Mouse (Mus musculus) liver, embryonic 16.5 days (tissue): ENCODE measurements around the gene Syap1. TPM values are rescaled to one million over a fixed set of nuclear protein-coding genes. Genes with fewer than 3 reads are reported as not detected.
A peak's percentile ranks its signal among the peaks of the same experiment; 100 is the strongest.
"Not testable (repeated sequence)": the region's sequence is repeated elsewhere in the genome, so short reads cannot be mapped to it uniquely, and the experiment has no call there.

Experiments used
- ATAC-seq: fragments of 200-750 bp; cut with Nextera tagmentation; 2 replicates; pipeline ENCODE4 v1.8.0; 2017; ENCODE audit warnings: low read depth, mild to moderate bottlenecking, moderate number of reproducible peaks, moderate library complexity
- H3K27ac ChIP-seq: fragments of 300-500 bp; sonication (generic); 2 replicates; pipeline ENCODE4 v1.5.1; 2014; ENCODE audit warnings: mild to moderate bottlenecking, low read length
- H3K27me3 ChIP-seq: fragments of 300-500 bp; sonication (generic); 2 replicates; pipeline ENCODE4 v1.6.1; 2014; ENCODE audit warnings: low read depth, low read length, mixed read lengths; ENCODE audit not compliant: control insufficient read depth, insufficient read depth
- H3K36me3 ChIP-seq: fragments of 300-500 bp; sonication (generic); 2 replicates; pipeline ENCODE4 v1.6.1; 2014; ENCODE audit warnings: mild to moderate bottlenecking; ENCODE audit not compliant: control insufficient read depth, insufficient read depth
- H3K4me1 ChIP-seq: fragments of 300-500 bp; sonication (generic); 2 replicates; pipeline ENCODE4 v1.6.1; 2014; ENCODE audit warnings: low read depth, low read length, mixed read lengths; ENCODE audit not compliant: control insufficient read depth
- H3K4me2 ChIP-seq: fragments of 300-500 bp; sonication (generic); 2 replicates; pipeline ENCODE4 v1.6.1; 2014; ENCODE audit warnings: low read depth, low read length, mixed read lengths
- H3K4me3 ChIP-seq: fragments of 300-500 bp; sonication (generic); 2 replicates; pipeline ENCODE4 v1.5.1; 2014; ENCODE audit warnings: low read depth, mild to moderate bottlenecking, low read length
- H3K9ac ChIP-seq: fragments of 300-500 bp; sonication (generic); 2 replicates; pipeline ENCODE4 v1.6.1; 2014; ENCODE audit warnings: low read depth, low read length
- H3K9me3 ChIP-seq: fragments of 300-500 bp; sonication (generic); replicated peaks from 2 replicates; pipeline ENCODE4 v1.6.1; 2016; ENCODE audit warnings: low read length; ENCODE audit not compliant: control insufficient read depth
- WGBS: fragments of 180-500 bp; shearing (Covaris S2); extraction: QIAGEN DNeasy Blood & Tissue Kit; methylation state at CpG from one replicate; pipeline ENCODE4 v1.1.7; 2014; ENCODE audit not compliant: insufficient replicate concordance; 5-methylcytosine and 5-hydroxymethylcytosine counted together
- polyA plus RNA-seq: library from polyadenylated mRNA; unstranded; fragments of >200 nt; fragmentation: Nextera tagmentation; extraction: Ambion mirVana; gene quantifications from 2 replicates; pipeline ENCODE4 v1.2.1, GENCODE M21; 2015

Syap1 gene
- polyA plus RNA-seq, 1 experiment from 2014 or later, result 12.3 TPM

DNA sequence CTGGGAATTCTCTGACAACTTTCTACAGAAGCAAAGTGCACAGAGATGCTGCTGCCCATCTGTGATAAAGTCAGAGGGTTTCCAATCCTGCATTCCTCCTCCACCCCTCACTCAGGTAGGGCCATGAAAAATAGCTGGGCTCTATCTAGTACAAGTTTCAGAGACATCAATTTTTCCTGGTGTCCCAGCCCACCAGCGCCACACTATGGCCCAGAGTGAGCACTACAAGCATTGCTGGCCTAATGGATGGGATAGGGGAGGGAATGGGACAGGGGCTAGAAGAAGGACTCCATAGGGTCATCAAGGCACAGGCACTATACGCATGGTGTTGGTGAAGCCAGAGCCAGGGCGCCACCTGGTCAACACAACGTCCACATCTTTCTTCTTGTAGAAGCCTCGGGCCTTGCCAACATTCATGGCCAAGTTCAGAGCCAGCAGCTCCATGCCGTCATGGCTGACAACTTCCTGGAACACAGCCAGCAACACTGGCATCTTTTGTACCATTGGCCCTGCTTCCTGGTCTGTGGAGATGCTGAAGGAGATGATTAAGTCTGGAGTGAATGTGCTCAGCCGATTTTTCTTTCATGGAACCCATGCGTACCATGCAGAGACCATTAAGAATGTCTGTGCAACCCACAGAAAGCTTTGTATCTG is 43.7 kb downstream of the Syap1 start:
- WGBS, result 59% methylated on average over 8 of the region's 8 CpGs
- no peak for ATAC-seq
- H3K9ac ChIP-seq, result no peak overlapping the region
- no peaks in the 10 kb centered on the region for H3K4me1 ChIP-seq
- H3K9me3 ChIP-seq, result no peaks in the 10 kb centered on the region
- no peaks in the 10 kb centered on the region for H3K27me3 ChIP-seq
- H3K27ac ChIP-seq, result no peak overlapping the region
- no peaks in the 10 kb centered on the region for H3K36me3 ChIP-seq
- no peak overlapping the region for H3K4me3 ChIP-seq
- no peak overlapping the region for H3K4me2 ChIP-seq

DNA sequence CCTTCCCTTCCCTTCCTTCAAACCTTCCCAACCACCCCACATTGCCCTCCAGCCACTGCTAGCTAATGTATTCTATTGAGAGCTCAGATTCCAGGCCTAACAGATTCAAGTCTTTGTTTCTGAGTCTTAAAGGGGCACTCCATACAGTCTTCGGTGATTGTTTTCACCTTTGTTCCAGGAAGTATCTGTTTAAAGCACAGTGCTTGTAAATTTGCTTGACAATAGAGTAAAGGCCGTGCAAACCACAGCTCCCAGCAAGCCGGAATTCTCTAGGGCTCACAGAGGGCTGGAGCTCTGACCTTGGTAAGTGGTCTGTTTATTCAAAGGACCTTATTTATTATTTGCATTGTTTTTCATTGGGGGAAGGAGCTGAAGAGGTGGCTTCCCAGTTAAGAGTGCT is 56.1 kb downstream of the Syap1 start:
- no peak for ATAC-seq
- H3K9me3 ChIP-seq, result no peaks in the 10 kb centered on the region
- H3K4me1 ChIP-seq, result no peaks in the 10 kb centered on the region; the same call in none of the 2 replicates
- no peak overlapping the region for H3K4me2 ChIP-seq
- no peaks in the 10 kb centered on the region for H3K36me3 ChIP-seq
- 59% methylated on average over 3 of the region's 3 CpGs for WGBS
- no peak overlapping the region for H3K4me3 ChIP-seq
- no peak overlapping the region for H3K9ac ChIP-seq
- H3K27ac ChIP-seq, result no peak overlapping the region
- H3K27me3 ChIP-seq, result no peaks in the 10 kb centered on the region

- Histone ChIP-seq H3K9me3 (no peaks in the 10 kb centered on the region), H3K36me3 (no peaks in the 10 kb centered on the region), H3K4me1 (no peaks in the 10 kb centered on the region; the same call in none of the 2 replicates), H3K4me2 (no peak overlapping the region), H3K4me3 (no peak overlapping the region), H3K27ac (no peak overlapping the region), H3K9ac (no peak overlapping the region), H3K27me3 (no peaks in the 10 kb centered on the region)
- 21% methylated on average over 1 of the region's 1 CpGs for WGBS
- ATAC-seq, result no peak
These were observed 56.7 kb downstream of the Syap1 start for GRCm38 (mm10) chrX:162831542-162831941.

DNA sequence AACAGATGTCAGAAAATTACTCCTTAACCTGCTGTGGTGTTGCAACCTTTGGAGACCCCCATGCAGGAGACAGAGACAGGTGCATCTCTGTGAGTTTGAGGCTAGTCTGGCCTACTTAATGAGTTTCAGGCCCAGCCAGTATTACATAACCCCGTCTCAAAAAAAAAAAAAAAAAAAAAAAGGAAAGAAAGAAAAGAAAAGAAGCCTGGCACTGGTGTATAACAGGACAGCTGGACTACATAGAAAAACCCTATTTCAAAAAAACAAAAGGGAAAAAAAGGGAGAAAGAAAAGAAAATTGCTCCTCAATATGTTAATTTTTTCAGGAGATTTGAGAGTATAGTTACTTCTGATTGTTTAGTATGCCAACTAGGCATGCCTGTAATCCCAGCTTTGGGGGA is 57.2 kb downstream of the Syap1 start:
- no peak overlapping the region for H3K9ac ChIP-seq
- H3K4me3 ChIP-seq, result no peak overlapping the region
- 22% methylated on average over 1 of the region's 1 CpGs for WGBS
- H3K4me2 ChIP-seq, result no peak overlapping the region
- no peaks in the 10 kb centered on the region for H3K27me3 ChIP-seq
- no peaks in the 10 kb centered on the region for H3K9me3 ChIP-seq
- H3K36me3 ChIP-seq, result no peaks in the 10 kb centered on the region
- H3K27ac ChIP-seq, result no peak overlapping the region
- ATAC-seq, result no peak
- H3K4me1 ChIP-seq, result no peaks in the 10 kb centered on the region; the same call in none of the 2 replicates

- H3K36me3 ChIP-seq, H3K9ac ChIP-seq, H3K4me1 ChIP-seq, H3K4me3 ChIP-seq, H3K27me3 ChIP-seq, H3K9me3 ChIP-seq, ATAC-seq, H3K27ac ChIP-seq: not testable (repeated sequence)
- WGBS, result 46% methylated on average over 2 of the region's 2 CpGs
- H3K4me2 ChIP-seq, result peak overlapping the region; percentile 59; the same call in 1 of the 2 replicates
These were observed 57.9 kb downstream of the Syap1 start for GRCm38 (mm10) chrX:162830313-162830712.

- Histone ChIP-seq H3K4me1 (no peaks in the 10 kb centered on the region; the same call in none of the 2 replicates), H3K27me3 (no peaks in the 10 kb centered on the region), H3K9ac (peak overlapping the region; percentile 51), H3K27ac (no peak overlapping the region; the same call in 1 of the 2 replicates), H3K9me3 (no peaks in the 10 kb centered on the region), H3K4me2 (peak overlapping the region; percentile 59), H3K4me3 (peak overlapping the region; percentile 72), H3K36me3 (no peaks in the 10 kb centered on the region)
- ATAC-seq, result no peak
- WGBS, result 34% methylated on average over 5 of the region's 5 CpGs
These were observed 58.5 kb downstream of the Syap1 start for GRCm38 (mm10) chrX:162829741-162830140.

DNA sequence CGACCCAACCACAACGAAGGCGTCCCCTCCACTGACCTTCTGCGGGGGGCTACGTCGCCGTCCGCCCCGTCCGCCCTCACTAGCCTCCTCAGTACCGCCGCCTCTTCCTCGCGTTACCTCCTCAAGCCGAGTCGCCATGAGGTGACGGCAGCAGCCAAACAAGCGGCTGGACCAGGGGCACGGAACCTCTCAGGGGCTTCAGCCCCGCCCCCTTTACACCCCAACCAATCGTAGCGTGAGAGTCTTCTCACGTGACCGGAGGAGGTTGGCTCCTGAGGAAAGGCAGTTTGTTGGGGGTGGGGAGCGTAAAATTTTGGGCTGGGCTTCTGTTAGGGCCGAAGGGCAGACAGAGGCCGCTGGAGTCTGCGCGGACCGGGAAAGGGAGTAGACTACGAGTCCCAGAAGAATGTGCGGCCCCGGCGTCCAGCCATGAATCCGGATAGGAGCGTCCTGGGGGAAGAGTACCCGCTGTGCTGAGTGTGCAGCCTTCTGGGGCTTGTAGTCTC is 59.0 kb downstream of the Syap1 start, which contains the start of gene Txlng:
Txlng (minus strand) TSS at position 252 of the 506 bp plus-strand sequence.
- Histone ChIP-seq H3K4me1 (no peaks in the 10 kb centered on the region; the same call in none of the 2 replicates), H3K4me2 (peak within 1 kb of the TSS; percentile 79), H3K27me3 (no peaks in the 10 kb centered on the region), H3K4me3 (peak within 1 kb of the TSS; percentile 72), H3K36me3 (no peaks in the 10 kb centered on the region), H3K9me3 (no peaks in the 10 kb centered on the region), H3K9ac (peak within 1 kb of the TSS; percentile 73), H3K27ac (peak within 1 kb of the TSS; percentile 58)
- WGBS, result 16% methylated on average over 37 of the region's 37 CpGs
- ATAC-seq, result peak; percentile 97

GRCm38 (mm10) chrX:162828783-162829182 is 59.5 kb downstream of the Syap1 start:
- 33% methylated on average over 13 of the region's 20 CpGs for WGBS
- ATAC-seq, result no peak; the same call in 1 of the 2 replicates
- Histone ChIP-seq H3K9ac (peak overlapping the region; percentile 73), H3K4me1 (no peaks in the 10 kb centered on the region; the same call in none of the 2 replicates), H3K4me3 (peak overlapping the region; percentile 72), H3K4me2 (peak overlapping the region; percentile 79), H3K27me3 (no peaks in the 10 kb centered on the region), H3K36me3 (no peaks in the 10 kb centered on the region), H3K27ac (peak overlapping the region; percentile 58), H3K9me3 (no peaks in the 10 kb centered on the region)

- H3K36me3 ChIP-seq, result no peaks in the 10 kb centered on the region
- H3K27me3 ChIP-seq, result no peaks in the 10 kb centered on the region
- H3K4me3 ChIP-seq, result peak overlapping the region; percentile 72
- no peaks in the 10 kb centered on the region; the same call in none of the 2 replicates for H3K4me1 ChIP-seq
- no peak for ATAC-seq
- H3K9me3 ChIP-seq, result no peaks in the 10 kb centered on the region
- WGBS, result 22% methylated on average over 6 of the region's 6 CpGs
- H3K27ac ChIP-seq, result no peak overlapping the region; the same call in 1 of the 2 replicates
- peak overlapping the region; percentile 79 for H3K4me2 ChIP-seq
- peak overlapping the region; percentile 73; the same call in 1 of the 2 replicates for H3K9ac ChIP-seq
These were observed 60.2 kb downstream of the Syap1 start for GRCm38 (mm10) chrX:162828016-162828415.
